Mouse (Mus musculus) CH12.LX (cell line): Measurements from ENCODE around the gene Col4a2.

Experiments
- CHD2 ChIP-seq: IDR thresholded peaks from 2 replicates; pipeline ENCODE4 v1.6.1; 2011; ENCODE audit warnings: low read length, improper control_type of control experiment
- CTCF ChIP-seq, 2 experiments: IDR thresholded peaks in 1 of 2; conservative IDR thresholded peaks in 1 of 2; 2 replicates each; pipeline ENCODE4 v1.5.1; 2011 to 2012; ENCODE audit warnings: low read depth in 2 of 2, low read length in 2 of 2, improper control_type of control experiment in 1 of 2, inconsistent platforms in 1 of 2, mild to moderate bottlenecking in 1 of 2, moderate library complexity in 1 of 2
- E2F4 ChIP-seq: IDR thresholded peaks from 2 replicates; pipeline ENCODE4 v1.6.1; 2011; ENCODE audit warnings: low read depth, low read length, improper control_type of control experiment; ENCODE audit not compliant: insufficient replicate concordance
- HCFC1 ChIP-seq: IDR thresholded peaks from 2 replicates; pipeline ENCODE4 v1.6.1; 2012; ENCODE audit warnings: low read depth, mild to moderate bottlenecking, inconsistent platforms, low read length, improper control_type of control experiment
- JUND ChIP-seq: conservative IDR thresholded peaks from 2 replicates; pipeline ENCODE4 v1.6.1; 2011; ENCODE audit warnings: low read depth, low read length, improper control_type of control experiment
- MXI1 ChIP-seq: IDR thresholded peaks from 2 replicates; pipeline ENCODE4 v1.6.1; 2011; ENCODE audit warnings: mild to moderate bottlenecking, low read depth, low read length, improper control_type of control experiment
- POLR2A ChIP-seq: IDR thresholded peaks from 2 replicates; pipeline ENCODE4 v1.6.1; 2011; ENCODE audit warnings: low read depth, mild to moderate bottlenecking, improper control_type of control experiment, low read length
- SMC3 ChIP-seq: IDR thresholded peaks from 2 replicates; pipeline ENCODE4 v1.6.1; 2011; ENCODE audit warnings: low read depth, low read length, improper control_type of control experiment
- TBP ChIP-seq: conservative IDR thresholded peaks from 2 replicates; pipeline ENCODE4 v1.6.1; 2011; ENCODE audit warnings: low read depth, low read length, improper control_type of control experiment
- ZKSCAN1 ChIP-seq: IDR thresholded peaks from 2 replicates; pipeline ENCODE4 v1.6.1; 2012; ENCODE audit warnings: low read depth, inconsistent platforms, low read length, improper control_type of control experiment, borderline replicate concordance
- ZNF384 ChIP-seq: IDR thresholded peaks from 2 replicates; pipeline ENCODE4 v1.6.1; 2012; ENCODE audit warnings: low read depth, low read length, improper control_type of control experiment, inconsistent platforms

GRCm38 (mm10) chr8:11471309-11471708, 158.7 kb downstream of the Col4a2 start:
- TF ChIP-seq SMC3 (no peak), CTCF (conservative IDR thresholded peaks at IDR 0.05 in 1 of 2, IDR thresholded peaks at IDR 0.05 in 1 of 2; ENCODE audit: low read depth in 2 of 2, low read length in 2 of 2) (no peak), TBP (no peak), POLR2A (no peak), JUND (no peak), CHD2 (no peak), MXI1 (no peak), ZNF384 (no peak), E2F4 (no peak), ZKSCAN1 (no peak), HCFC1 (no peak)
